Mouse (Mus musculus): ENCODE results near the gene Tmod1.

The Tmod1 gene

DNA sequence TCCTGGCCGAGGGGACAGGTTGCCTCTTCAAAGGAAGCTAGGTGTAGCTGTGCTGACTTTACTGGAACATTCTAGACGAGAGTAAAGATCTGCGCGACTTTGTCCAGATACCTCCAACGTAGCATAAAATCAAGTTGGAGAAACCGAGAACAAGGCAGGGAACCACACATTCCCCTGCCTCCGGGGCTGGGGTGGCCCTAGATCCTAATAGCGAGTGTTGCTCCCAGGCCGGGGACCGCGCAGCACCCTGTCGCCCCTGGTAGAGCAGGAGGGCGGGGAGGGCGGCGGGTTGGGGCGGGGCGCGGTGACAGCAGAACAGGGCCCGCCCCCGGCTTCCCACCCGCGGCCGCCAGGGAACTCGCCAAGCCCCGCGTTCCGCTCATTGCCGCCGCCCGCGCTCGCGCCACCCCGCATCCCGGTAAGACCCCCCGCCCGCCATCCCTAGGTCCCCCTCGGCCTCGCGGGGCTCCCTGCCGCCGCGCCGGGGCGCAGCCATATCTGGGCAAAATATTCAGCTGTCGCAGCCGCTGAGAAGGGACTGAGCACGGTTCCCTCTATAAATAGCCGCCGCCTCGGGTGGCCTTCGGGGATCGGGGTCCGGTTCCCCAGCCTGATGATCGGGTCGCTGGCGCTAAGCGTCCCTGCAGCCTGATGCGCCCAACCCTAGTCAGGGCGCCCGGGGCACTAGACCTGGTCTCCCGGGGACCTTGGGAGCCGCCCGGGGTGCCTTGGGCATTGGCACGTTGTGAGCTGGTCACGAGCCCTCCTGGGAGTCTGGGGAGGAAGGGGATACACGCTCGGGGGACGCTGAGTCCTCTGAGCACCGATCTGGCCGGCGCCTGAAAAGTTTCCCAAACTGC is at the start of gene Tmod1:
Gene Tmod1 (plus strand): TSS at position 44 of the 860 bp plus-strand sequence.
- peak; percentile 82 to 88 for DNase-seq

DNA sequence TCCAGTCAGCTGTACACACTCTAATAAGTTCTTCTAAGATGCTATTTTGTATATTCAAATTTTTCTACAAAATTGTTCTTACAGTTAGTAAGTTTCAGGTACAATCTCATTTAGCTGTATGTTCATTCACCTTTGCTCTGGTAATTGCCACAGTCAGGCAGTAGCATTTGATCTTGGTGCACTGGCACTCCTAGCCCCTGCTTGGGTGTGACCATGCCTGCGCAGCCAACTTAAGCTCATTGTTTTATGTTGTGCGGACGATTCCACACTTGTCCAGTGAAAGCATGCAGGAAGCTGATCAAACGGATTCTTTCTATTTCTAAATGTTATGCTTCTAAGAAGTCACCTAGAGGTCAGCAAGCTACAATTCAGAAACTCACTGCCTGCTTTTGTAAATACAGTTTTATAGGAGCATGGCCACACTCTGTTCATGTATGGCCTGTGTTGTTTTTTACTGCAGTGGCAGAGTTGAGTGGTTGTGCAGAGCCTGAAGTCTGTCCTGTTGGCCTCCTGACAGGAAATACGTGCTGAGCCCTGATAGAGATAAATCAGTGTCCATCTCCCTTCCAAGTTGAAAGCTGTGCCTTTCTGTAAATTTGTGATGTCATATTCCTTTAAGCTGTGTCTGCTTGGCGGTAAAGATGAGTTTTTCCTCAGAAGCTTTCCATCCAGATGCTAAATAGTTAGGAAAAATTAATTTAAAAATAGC is 48.2 kb upstream of the Tmod1 start:
- DNase-seq: no peak

DNA sequence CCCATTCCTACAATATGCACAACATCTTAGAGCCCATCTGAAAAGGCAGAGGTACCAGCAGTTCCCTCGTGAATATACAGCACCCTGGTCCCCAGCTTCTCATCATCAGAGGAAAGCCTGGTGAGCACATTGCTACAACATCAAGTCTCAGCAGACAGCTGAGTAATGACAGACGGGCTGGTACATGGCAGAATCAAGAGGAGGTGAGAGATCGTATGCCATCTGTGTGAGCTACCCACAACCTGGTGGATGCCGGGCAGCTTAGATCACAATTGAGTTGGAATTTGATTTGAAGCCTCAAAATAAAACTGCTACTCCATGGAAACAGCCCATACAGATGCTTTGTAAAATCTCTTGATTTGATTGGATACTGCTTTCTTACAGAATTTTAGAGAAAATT is 40.2 kb upstream of the Tmod1 start:
- no peak for DNase-seq

DNA sequence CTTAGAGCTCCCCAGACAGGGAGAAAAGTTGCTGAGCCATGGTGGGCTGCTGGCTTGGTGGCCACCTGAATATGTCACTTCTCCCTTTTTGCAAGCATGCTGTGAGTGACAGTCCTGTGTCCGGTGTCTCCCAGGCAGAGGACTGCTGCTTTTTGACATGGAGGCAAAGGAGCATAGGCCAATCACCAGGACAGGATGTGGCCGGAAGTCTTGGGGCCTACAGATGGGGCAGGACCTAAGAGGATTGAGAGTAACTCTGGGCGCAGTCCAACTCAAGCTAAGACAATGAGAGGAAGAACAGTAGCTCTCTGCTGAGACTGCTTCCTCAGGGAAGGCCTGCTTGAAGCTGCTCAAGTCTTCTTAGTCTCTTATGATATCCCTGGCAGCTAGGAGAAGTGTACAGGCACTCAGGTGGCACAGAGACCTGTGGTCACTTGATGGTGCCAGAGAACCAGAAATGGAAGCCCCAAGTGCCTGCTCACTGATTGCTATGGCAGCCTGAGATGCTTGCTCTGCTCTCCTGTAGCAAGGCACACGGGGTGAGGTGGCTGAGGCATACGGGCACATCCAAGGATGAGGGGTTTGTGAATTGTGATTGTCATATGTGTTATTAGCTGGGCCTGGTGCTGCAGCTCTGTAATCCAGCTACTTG is 30.5 kb upstream of the Tmod1 start:
- peak; percentile 23 to 33 for DNase-seq

DNA sequence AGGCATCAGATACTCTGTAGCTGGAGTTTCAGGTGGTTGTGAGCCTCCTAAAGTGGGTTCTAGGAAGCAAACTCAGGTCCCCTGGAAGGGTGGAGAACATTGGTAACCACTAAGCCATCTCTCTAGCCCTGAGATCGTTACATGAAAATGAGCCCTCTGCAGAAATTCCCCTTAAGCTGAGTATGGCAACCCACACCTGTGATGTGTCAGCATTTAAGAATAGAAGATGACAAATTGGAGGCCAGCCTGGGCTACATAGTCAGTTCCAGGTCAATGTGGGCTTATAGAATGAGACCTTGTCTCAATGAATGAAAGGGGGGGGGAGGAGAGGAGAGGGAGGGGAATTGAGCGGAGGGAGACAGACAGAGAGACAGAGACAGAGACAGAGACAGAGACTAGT is 27.0 kb upstream of the Tmod1 start:
- no peak for DNase-seq

DNA sequence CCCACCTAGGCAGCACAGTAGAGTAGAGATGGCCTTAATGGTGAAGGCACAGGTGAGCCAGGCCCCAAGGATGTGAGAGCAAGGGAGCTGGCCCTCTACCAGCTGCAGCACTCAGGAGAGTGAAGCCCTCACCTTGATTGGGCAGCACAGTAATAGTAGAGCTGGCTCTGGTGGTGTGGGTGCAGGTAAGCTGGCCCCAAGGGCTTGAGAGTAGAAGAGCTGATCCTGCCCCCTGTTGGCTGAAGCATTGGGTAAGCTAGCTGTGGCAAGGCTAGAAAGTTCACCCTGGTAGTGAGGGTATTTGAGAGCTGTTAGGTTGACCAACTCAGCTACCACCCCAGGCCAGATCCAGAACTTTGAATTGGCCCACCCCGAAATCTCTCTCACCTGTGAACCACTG is 23.1 kb upstream of the Tmod1 start:
- no peak for DNase-seq

DNA sequence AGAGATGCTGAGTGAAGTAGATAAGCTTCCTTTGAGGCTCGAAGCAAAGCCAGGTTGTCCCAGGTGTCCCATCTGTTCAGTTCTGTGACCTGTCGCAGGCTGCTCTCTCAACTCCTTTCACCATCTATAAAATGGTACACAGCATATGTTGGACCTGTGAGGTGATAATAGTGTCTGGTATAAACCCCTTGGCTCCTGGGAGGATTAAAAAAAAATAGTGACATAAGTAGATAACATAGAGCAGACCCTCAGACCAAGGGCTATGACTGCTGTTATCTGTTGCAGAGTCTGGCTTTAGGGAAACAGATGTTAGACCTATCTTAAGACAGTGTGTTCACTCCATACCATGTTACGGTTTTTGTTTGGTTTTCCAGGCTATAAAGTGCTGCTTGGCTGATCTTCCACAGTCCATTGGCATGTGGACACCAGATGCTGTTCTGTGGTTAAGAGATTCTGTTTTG is 15.7 kb upstream of the Tmod1 start:
- no peak for DNase-seq

DNA sequence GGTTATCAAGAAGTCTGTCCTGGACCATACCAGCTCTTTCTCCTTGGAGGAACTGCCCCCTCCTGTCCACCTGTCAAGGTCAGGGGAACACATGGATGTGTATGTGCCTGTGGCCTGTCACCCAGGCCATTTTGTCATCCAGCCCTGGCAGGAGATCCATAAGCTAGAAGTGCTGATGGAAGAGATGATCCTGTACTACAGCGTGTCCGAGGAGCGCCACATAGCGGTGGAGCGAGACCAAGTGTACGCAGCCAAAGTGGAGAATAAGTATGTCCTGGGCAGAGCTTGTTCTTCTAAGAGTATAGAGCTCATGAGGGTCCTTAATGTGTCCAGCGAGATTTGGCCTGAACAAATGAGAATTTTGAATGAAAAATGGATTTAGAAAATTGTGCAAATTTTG is 12.8 kb upstream of the Tmod1 start:
- DNase-seq: peak; percentile 65 to 76

DNA sequence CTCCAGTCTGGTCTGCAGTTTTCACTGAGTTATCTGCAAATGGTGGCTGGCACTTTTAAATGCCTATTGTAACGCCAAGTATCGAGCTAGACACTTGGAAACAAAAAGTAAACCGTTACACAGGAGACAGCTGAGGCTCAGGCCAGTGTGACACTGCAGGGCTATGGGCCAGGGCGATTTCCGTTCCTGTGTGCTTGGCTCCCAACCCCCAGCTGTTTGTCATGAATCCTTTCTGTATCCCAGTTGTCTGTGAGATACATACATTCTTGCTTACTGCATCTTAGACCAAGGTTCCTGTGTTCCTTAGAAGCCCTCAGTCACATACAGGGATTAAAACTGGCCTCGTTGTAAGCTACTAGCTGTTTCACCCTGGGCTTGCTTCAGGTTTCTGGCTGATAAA is 10.5 kb upstream of the Tmod1 start:
- no peak for DNase-seq

DNA sequence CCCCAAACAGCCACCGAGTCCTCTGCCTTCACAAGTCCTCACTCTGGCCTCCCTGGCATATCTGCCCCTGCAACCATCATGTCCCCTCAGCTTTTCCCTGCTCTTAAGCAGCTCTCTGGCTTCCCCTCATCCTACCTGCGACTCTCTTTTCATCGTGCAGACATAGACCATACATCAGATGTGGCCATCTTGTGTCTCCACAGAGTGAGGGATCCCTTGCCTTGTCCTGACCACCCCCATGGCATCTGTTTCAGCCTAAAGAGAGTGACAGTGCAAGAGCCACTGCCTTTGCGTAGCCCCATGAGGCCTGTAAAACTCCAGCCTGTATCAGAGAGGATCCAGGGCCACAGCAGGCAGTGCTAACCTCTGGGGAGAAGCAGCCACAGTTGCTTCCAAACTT is 10.0 kb upstream of the Tmod1 start:
- no peak for DNase-seq

DNA sequence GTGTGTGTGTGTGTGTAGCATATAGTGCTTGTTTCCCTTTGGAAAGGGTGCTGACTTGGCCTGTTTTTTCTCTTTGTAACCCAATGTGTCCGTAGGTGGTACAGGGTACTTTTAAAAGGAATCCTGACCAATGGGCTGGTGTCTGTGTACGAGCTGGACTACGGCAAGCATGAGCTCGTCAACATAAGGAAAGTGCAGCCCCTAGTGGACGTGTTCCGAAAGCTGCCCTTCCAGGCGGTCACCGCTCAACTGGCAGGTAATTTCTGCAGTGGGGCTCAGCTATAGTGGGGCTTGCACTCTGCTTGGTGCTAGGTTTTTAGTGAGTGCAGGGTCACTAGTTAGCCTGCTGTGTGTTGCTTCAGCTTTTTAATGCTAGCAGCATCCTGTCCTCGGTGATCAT is 9.2 kb upstream of the Tmod1 start:
- DNase-seq: peak; percentile 72 to 79

DNA sequence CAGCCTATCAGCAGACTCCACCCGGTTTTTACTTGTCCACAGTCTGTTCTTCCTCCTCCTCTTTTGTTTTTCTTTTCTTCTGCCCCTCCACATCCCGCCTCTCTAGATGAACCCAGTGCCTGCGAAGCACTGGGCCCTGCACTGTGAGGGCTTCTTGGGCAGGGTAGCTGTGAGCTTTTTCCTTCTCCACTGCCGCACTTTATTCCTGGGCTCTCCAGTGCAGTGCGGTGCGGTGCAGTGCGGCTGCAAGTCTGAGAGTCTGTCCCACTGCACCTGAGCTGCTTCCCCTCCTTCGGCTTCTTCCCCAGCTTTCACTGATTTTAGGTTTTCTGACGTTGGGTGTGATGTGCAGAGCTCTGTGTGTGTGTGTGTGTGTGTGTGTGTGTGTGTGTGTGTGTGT is 6.3 kb upstream of the Tmod1 start:
- DNase-seq: no peak

DNA sequence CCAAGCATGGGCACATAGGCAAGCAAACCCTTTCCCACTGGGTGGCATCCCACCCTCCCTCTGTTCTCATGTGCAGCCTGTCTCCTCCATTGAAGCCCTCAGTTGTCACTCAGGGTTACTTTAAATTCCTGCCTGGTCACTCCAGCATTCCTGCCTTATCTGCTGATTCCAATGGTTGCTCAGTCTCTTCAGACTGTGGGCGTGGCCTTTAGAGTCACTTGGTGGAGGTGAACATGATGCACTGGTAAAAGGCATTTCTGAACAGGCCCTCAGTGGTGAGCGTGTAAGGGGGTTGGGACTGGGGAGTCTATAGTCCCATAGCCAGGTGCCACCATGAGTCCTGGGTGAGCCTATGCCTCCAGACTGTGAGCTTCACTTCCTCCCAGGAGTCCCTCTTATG is 5.5 kb upstream of the Tmod1 start:
- no peak for DNase-seq

DNA sequence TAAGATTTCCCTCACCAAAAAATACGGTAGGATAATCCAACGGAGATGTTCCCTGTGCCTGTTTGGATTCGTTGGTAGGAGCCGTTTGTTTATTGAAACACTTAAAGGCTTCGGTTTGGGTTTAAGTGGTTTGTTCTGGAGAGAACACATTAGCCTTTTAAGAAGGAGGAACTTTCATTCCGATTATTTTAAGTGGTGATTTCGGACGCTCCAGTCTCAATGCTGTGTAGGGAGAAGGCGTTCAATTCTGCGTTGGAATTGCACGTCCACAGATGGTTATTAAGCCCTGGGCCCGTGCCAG is 194 bp upstream of the Tmod1 start:
- DNase-seq: peak; percentile 91

DNA sequence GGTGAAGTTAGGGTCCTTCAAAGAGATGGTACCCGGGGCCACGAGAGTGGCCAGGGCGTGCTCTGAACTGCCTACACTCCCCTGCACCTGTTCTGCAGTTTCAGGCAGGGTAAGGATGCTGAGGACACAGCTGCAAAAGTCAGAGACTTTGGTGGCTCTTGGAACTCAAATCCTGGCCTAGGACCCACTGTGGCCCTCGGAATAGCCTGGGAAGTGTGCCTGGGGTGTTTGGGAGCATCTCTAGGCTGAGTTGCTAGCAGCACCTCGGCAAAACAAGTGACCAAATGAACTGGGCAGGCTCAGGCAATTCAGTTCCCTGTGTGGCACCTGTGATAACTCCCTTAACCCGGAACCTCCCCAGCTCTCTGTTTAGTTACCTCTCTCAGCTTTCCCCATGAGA is 1.2 kb downstream of the Tmod1 start:
- no peak for DNase-seq

DNA sequence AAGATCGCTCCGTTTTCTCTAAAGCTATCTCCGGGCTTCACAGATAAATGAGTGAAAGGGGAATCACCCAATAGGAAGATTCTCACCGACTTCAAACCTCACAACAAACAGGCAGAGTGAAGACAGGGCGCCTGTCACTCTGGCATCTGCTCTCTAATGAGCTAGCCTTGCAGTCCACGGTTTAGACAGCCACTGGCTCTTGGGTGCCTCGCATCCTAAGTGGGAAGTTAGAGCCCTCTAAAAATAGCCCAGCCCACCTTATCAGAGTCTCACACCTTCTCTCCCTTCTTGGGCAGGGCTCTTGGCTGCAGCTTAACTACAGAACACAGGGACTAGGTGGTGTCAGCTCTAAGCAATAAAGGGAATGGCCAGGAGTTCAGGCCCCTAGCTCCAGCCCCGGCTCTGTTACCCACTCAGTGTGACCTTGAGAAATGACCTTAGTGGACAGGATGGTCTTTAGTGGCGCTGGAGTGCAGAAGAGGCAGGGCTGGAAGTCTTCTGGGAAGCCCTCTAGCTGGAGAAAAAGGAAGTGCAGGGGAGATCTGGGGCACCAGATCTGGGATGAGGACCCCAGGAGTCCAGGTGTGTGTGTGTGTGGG is 2.0 kb downstream of the Tmod1 start:
- DNase-seq: peak; percentile 78

DNA sequence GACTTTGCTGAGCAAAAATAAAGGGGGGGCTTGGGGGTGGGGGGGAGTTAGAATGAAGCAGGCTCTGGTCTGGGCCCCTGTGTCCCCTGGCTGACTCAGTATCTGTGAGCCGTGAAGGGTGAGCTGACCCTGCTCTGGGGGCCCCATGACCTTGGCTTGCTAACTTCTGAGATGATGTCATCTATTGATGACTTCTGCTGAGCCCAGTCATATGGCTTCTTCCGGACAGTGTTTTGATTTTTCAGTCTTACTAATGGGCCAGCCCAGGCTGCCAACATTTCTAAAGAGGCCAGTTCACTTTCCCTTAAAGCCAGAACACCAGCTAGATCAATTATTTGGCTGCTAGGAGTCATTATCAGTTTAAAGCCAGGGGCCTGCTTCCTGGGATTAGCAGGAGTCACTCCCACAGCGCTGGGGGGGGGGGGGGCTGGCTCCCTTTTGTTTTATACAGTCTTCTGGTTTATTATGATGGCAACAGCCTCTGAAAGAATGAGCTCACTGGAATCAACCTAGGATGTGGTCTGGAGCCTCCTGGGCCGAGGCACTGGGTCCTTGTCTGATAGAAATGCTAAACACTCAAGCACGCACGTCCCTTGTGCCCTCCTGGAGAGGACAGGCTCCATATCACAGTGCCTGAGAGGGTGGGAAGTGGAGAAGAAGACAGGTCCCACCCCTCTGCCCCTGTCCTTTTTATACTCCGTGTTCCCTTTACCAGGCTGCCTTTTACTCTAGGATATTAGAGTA is 3.2 kb downstream of the Tmod1 start:
- DNase-seq: no peak

DNA sequence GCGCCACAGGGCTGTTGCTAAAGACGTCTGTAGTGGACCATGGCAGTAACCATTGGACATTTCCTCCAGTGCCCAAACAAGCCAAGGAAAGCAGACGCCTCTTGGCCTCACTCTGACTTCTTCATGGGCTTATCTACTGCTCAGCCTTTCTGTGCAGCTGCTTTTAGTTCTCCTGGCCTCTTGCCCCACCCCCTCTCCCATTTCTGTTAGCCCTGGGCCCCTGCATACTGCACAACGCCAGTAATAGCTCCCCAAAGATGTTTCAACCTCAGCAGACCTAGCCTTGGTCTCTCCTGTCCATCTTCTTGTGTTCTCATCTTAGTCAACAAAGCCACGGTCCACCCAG is 3.7 kb downstream of the Tmod1 start:
- DNase-seq: no peak

DNA sequence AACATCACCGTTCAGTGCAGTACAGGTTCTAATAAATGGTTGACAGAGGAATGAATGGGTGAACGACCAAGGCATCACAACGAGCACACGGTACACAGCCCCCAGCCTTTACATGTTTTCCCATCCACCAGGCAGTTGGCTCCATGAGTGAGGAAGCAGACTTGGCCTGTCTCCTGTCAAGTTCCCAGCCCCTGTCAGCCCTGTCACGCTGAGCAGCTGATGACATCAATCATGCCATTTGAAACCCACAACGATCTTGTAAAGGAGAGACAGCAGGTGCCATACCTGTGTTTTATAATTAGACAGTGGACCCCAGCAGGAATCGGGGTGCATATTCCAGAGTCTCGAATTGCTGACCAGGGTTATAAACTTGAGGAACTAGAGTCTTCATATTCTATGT is 4.6 kb downstream of the Tmod1 start:
- no peak for DNase-seq

DNA sequence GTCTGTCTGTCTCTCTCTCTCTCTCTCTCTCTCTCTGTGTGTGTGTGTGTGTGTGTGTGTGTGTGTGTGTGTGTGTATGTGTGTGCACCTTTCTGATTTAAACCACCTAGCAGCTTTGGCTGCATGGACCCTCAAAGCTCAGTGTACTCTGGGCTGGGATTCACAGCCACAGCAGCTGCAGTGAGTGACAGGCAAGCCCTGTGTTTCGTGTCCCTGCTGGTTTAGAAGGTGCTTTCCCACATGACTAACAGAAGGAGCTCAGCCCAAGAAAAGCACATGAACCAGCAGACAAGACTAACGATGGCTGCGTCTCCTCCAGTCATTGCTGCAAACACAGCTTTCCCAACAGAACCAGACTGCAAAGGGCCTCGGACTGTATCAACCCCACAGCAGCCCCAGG is 9.2 kb downstream of the Tmod1 start:
- DNase-seq: no peak

DNA sequence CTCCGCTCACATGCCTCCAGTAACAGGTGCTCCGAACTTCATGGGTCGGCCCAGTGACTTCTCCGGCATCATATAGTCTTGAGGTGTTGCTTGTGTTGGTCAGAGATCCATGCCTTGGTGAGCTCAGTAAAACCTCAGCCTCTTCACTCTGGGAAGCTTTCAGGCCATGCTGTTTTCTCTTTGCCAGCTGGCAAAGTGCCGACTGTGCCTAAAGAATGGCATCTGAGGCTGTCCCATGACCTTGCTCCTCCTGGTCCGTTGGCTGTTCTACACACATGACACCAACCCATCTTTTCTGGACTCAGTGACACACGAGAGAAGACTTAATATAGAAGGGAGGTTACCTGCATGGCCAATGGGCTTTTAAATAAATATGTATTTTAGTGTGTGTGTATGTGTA is 9.7 kb downstream of the Tmod1 start:
- DNase-seq: no peak

DNA sequence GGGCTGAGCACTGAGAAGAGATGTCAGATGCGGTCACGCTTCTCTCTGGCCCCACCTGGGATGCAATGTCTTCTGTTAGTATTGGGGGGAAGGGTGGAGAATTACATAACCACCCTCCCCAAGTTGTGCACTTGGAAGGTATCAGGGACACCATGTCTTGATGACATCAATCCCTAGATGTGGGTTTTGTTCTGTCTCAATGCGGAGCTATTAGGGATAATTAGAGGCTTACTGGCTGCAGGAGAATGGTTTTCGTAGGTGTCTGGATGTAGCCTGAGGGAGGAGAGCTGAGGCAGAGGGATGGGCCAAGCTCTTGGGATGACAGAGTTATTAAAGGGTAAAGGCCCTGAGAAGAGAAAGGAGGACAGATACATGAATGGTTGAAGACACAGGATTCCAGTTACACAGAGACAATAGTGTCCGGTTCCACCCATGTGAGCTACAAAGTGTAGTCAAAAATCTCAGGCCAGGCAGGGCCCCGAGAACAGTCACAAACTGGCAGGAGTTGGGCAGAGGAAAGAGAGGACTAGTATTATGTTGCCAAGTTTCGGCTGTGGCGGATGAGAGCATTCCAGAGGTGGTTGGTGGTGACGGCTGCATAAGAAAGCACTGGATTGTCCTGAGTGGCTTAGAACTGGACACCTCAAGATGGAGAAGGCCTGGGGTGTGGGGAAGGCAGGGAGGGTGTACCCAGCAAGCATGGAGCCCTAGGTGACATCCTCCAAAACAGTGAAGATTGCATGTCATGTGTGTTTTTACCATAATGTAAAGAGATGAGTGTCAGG is 14.8 kb downstream of the Tmod1 start:
- DNase-seq: no peak
